Mouse (Mus musculus): ENCODE measurements around the gene Slc35f4.

The Slc35f4 gene

DNA sequence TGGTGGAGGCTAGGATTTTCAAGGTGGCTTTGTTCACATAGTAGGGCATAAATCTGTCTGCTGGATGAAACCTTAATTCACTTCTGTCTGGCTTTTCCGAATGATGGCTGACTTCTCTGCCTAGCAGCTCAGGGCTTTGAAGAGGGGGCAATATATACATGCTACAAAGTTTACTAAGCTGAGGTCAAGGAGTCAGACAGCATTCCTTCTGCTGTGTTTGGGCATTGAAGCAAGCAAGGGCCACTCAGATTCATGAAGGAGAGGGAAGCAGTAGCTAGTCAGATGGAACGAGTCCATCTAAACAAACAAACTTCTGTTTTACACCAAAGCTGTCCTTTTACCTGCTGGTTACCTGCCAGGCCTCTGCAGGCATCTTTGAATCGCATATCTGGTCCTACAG, 248.2 kb downstream of the Slc35f4 start:
- DNase-seq: no peak

DNA sequence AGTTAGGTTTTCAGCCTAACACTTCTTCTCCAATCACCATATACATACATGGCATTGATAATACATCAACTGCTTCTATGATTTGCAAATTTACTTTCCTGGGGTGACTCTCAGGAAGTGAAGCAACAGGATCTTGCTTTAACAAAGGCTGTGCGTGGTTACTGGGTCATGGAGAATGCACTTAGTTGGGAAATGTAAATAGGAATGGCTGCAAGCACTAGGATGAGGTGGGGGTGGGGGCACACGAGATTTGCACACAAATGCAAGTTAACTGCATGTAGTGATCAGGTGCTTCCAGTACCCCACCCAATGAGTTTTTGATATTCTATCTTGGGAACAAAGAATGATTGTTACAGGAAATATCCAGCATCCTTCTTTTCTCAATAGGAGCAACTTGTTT, 250.5 kb downstream of the Slc35f4 start:
- DNase-seq: no peak

- DNase-seq: no peak
These were observed 260.4 kb downstream of the Slc35f4 start for GRCm38 (mm10) chr14:49265286-49266002.
